Mouse (Mus musculus): ENCODE measurements around the gene Trappc5. TPM values are rescaled to one million over a fixed set of nuclear protein-coding genes. Genes with fewer than 3 reads are reported as not detected.

Trappc5 gene
- 10 to 100 TPM; 29.8 to 32.4 TPM for total RNA-seq (2021)
- long read RNA-seq, full-length matches to known transcripts = 31 of 31 reads
- long read RNA-seq, partial matches to known transcripts = 0 of 31 reads
- long read RNA-seq, other reads (novel, unspliced or antisense) = 0 of 31 reads

DNA sequence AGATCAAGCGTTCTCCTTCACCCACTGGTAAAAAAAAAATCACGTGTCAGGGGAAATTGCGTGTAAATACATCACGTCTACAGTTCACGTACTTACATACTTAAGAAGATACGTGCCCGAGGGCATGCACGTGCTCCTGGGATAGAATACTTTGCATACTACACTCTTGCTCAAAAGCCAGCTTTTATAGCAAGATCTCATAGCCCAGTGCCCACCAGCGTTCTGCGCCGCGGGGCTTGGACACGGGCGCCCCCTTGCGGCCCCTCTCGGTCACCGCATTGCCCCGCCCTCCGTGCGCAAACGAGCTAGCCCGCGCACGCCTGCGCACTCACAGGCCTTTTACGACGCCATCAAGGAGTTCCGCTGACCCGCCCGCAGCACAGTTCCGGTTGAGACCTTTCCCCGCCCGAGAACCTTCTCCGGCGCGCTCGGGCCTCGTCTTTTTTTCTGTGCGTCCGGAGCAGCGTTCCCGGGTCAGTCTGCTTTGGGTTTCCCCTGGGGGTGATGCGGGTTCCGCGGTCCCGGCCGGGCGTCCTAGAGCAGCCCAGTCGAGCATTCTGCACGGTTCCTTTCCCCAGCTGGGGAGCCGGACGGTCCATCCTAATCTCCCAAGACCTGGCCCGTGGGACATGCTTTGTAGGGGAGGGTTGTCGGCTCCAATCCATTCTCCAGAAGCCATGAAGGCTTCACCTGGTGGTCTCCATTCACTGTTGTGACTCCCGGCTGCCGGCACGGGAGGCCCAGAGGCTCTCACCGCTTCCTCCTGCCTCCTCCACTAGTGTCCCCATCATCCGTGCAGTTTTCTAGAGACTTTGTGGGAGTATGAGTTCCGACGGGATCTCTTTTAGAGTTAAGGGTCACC lies at the start of gene Trappc5:
Gene Trappc5, plus strand, starts transcription at position 169 of the 862 bp plus-strand sequence.
- DNase-seq (ENCODE audit: low spot score in 2 of 2) = peak; percentile 94 to 98

DNA sequence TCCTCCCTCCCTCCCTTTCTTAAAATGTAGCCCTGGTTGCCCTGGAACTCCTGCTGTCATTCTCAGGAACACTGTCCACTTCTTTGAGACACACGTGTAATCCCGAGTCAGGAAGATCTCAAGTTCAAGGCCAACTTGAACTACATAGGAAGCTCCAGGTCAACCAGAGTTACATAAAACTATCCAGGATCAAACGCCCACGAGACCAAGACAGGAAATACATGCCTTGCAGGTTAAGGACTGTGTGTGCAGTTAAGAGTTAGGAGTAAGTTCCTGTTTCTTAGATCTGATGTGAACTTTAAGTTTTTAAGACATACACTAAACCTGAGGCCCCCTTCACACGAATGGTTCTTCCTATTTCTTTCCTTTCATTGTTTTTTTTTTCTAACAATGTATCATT lies 49.1 kb upstream of the Trappc5 start:
- DNase-seq (ENCODE audit: low spot score in 2 of 2) = no peak

DNA sequence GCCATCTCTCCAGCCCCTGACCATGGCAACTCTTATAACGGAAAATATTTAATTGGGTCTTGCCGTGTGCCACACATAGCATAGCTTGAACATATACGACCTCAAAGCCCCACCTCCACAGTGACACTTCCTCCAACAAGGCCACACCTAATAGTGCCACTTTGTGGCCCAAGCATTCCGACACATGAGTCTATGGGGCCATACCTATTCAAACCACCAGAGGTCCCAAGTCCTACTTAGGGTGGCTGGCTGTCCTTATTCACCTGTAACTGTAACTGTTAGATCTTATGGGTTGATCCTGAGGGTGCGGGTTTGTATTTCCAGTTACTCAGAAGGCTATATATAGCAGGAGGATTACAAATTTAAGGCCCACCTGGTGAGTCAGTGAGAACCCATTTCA lies 48.1 kb upstream of the Trappc5 start:
- DNase-seq (ENCODE audit: low spot score in 2 of 2) = peak in 1 of 2 experiments; percentile 53

DNA sequence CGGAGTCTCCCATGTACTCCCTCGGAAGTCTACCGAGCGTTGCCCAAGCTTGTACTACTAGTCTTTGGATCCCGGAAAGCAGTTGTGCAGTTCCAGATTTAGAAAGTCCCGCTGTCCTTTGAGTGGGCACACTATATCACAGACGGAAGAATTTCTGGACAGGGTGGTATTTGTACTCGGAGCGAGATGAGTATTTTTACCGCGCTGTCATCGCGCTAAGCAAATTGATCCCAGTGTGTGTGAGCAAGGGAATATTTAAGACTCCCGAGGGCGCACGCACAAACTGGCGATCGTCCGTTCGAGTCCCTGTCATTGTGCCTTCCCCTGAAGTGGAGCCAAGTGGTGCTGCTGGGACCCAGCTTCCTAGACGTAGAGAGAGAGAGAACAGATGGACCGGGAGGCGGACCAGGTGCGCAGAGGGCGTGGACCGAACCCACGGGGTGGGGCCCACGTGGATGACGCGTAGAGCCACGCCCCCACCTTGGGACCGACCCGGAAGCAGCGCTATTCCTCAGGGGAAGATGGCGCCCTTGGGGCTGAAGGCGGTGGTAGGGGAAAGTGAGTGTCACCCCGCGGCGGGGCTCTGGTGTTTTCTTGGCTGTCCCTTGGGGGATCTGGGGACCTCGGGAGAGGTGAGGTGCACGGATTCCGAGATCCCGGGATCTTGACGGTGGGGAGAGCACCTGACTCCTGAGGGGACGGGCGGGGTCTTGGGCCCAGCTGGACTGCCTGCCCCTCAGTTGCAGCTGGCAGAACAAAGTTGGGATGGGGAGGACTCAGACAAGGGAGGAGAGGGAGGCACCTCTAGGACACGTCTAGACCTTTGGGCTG lies 45.2 kb upstream of the Trappc5 start, which contains the start of gene Stxbp2:
Gene Stxbp2, plus strand, starts transcription at position 309 of the 831 bp plus-strand sequence.
- peak; percentile 67 to 77 for DNase-seq (ENCODE audit: low spot score in 2 of 2)

DNA sequence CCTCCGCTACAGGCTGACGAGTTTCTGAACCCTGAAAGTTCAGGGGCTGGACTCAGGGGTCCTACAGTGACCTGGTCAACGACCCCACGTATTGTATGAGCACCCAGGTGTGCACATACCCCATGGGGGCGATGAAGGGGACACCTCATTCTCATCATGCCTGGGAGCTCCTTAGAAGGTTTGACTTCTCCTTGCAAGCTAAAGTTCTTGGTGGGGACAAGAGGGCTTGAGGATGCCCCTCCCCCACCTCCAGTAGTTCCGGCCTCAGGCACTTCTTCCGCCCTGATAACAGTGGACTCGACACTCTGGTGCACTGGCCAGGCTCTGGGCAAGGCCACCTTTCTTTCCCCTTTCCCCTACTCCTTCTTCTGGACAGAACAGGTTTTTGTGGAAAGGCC lies 44.6 kb upstream of the Trappc5 start:
- no peak for DNase-seq (ENCODE audit: low spot score in 2 of 2)

DNA sequence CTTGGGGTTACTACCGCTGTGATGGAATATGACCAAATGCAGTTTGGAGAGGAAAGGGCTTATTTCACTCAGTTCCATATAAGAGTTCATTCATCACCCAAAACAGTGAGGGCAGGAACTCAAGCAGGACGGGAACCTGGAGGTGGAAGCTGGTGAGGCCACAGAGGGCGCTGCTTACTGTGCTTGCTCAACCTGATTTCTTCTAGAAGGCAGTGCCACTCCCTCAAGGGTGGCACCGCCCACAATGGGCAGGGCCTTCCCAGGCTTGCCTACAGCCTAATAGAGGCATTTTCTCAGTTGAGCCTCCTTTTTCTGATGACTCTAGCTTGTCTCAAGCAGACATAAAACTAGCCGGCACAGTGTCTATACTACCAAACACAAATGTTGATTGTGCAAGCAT lies 30.3 kb upstream of the Trappc5 start:
- DNase-seq (ENCODE audit: low spot score in 2 of 2) = peak in 1 of 2 experiments; percentile 27

DNA sequence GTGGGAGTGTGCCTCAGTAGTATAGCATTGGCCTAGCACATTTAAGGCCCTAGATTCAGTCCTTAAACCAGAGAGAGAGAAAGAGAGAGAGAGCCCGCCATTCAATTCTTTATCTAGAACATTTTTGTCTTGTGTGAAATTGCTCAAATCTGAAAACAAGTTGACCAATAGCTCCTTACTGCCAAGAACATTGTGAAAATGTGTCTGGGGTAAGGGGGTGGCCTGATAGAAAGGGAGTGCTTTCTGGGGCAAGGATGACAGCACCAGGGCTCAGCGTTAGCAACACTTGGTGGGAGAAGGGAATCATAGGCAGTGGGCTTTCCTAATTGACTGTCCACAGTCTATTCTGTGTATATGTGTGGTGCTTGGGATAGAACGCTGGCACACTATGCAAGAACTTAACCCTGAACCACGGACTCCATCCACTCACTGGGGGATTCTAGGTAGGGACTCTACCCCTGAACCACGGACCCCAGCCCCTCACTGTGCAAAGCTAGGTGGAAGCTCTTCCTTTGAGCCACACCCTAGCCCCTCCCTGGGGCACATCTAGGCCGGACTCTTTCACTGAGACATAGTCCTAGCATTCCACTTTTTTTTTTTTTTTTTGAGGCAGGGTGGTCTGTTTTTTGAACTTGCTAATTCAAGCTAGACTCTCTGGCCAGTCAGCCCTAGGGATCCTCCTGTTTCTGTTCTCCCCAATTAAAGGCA lies 29.1 kb upstream of the Trappc5 start:
- DNase-seq (ENCODE audit: low spot score in 2 of 2) = no peak

DNA sequence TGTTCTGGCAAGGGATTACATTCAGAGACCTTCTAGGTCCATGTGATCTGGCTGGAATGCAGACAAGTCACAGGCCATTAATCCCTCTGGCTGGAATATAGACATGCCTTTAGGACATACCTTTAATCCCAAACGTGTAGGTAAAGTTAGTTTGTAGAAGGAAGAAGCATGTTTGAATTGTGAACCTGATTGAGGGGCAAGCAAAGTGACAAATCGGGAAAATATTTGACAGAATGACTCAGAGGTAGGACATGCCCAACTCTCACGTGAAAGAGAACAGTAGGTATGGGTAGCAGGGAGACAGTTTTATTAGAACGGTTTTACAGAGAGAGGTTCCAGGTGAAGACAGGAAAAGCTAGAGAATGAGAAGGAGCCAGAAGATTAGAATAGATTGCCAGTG lies 28.5 kb upstream of the Trappc5 start:
- no peak for DNase-seq (ENCODE audit: low spot score in 2 of 2)

DNA sequence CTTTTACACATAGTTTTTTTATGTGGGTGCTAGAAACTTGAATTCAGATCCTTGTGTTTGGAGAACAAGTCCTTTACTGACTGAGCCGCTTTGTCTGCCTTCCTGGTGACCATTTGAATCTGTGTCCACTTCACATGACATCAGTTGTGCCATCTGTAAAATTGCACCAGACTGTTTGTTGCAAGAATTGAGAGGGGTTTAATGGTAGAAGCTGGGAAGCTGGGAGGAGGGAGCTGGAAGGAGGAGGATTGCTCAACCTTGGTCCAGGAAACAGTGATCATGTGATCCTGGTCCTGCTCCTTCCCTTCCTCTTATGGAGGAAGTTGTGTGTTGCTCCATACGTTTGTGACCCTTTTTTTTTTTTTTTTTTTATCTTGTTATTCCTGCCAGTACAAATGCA lies 27.8 kb upstream of the Trappc5 start:
- no peak for DNase-seq (ENCODE audit: low spot score in 2 of 2)

DNA sequence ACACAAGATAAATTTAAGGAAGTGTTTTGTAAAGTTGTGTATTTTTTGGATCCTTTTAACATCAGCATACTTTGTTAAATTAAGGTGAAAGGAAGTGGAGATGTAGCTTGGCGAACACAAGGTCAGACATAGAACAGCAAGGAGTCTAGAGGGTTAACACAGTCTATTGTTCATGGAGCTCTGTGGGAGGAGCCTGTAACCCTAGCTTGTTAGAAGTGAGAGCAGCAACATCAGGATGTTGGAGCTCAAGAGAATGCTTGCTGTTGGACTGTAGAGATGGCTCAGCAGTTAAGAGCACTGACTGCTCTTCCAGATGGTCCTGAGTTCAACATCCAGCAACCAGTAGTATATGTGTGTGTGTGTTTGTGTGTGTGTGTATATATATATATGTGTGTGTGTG lies 27.1 kb upstream of the Trappc5 start:
- no peak for DNase-seq (ENCODE audit: low spot score in 2 of 2)

DNA sequence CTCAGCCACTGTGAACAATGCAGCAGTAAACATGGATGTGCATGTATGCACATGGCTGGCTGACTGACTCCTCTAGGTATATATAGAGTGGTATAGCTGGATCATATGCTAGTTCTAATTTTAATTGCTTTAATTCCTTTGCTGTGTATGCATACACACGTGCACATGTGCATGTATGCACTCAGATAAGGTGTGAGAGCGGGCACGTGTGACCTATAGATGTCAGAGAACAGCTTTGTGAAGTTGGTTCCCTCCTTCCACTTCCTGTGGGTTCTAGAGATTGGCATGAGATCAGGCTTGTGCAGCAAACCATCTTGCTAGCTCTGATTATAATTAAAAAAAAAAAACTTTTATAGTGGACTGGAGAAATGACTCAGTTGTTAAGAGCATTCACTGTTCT lies 23.3 kb upstream of the Trappc5 start:
- DNase-seq (ENCODE audit: low spot score in 2 of 2) = no peak

DNA sequence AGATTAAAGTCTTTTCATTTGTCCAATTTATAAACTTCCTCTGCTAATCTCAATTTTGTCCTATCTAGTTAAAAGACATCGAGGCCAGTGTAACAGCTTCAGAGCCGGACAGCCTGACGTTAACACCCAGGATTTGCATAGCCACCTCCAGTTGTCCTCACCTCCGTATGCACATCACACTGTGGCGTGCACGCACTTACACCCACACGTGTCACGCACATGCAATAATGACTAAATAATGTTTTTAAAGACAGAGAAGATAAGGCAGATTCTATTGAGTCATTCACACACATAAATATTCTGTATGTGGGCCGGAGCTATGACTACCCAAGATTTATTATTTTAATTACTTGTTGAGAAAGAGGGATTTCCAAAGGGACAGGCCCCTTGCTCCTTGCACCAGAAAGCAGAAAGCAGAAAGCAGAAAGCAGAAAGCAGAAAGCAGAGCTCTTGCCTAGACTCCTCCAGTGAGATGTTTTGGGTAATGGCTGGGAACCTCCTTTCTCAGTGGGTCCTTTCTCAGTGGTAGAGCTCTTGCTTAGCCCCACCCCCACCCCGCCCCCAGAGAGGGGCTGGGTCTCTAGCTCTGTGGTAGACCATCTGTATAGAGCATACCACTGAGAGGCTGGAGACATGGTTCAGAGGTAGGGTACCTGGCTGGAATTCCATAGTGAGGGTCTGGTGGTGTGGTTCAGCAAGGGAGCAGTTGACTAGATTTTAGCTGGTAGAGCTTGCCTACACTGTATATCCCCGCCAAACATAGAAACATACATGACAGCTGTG lies 21.2 kb upstream of the Trappc5 start:
- DNase-seq (ENCODE audit: low spot score in 2 of 2) = no peak

DNA sequence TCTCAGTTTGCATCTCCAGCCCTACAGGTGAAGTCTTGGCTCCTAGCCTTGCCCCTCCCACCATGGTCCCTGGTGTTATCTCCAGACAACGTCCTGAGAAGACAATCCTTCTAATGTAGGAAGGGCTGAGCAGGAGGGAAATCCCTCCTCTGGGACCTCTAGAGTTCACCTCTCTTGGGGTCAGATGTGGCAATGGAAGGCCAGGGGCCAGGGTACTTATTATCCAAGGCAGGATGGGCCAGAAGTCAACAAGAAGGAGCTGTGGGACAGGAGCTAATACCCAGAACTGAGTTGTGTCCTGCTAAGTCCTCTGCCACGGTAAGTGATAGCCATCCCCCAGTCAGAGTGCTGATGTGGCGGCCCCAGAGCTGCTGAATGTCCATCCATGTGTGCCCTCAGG lies 20.6 kb upstream of the Trappc5 start, which contains the start of gene Retn:
Gene Retn, plus strand, starts transcription at position 245 of the 400 bp plus-strand sequence.
- DNase-seq (ENCODE audit: low spot score in 2 of 2) = no peak

DNA sequence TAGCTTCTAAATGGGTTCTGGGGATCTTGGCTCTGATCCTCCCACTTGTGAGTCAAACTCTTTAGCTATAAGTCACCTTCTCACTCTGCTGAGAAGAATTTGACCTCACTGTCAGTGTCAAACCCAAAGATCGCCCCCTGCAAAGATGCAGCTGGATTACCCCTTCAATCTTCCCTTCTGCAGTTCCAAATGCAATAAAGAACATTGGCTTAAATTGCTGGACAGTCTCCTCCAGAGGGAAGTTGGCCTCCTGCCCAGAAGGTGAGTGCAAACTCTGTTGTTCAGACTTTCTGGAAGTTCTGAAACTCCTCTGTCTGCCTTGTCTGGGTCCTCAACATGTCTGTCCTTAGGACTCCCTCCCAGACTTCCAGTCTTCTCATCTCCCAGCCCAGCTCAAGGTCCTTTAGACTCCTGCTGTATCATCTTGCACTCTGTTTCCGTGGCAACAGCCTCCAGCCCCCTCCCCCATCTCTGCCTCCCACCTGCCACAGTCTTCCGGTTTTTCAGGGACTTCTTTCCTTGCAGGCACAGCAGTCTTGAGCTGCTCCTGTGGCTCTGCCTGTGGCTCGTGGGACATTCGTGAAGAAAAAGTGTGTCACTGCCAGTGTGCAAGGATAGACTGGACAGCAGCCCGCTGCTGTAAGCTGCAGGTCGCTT lies 19.2 kb upstream of the Trappc5 start:
- peak in 1 of 2 experiments; percentile 21 for DNase-seq (ENCODE audit: low spot score in 2 of 2)

DNA sequence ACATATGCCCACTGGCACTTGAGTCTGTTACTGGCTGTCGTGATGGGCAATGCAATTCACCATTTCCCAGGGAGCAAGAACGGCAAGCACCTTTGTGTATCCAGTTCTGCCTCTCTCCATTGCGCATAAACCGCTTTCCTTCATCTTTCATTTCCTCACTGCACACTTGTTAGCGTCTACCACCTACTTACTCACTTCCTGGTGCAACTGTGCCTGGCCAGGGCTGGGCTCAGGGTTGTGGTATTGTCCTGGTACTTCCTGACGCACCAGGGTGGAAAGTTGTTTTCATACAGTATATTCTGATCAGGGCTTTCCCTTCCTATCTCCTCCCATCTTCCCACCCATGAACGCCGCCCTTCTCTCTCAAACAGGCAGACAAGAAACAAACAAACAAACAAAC lies 15.2 kb upstream of the Trappc5 start:
- no peak for DNase-seq (ENCODE audit: low spot score in 2 of 2)

DNA sequence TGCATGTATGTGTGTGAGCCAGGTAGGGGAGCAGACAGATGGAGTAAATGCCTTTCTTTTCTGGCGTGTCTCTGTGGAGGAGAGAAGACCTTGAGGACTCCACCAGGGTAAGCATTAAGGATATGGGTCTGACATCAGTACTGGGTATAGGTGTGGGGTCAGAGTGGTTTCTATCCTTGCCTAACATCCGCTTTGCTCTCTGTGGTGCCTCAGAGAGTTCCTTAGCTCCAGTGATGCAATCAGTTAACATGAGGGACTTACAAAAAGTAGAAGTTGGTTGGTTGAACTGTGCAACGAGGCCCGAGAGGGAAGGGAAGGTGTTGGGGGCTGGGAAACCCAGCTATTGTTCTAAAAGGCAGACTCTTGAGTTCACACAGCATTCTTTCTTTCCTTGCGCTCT lies 11.7 kb upstream of the Trappc5 start:
- DNase-seq (ENCODE audit: low spot score in 2 of 2) = no peak

DNA sequence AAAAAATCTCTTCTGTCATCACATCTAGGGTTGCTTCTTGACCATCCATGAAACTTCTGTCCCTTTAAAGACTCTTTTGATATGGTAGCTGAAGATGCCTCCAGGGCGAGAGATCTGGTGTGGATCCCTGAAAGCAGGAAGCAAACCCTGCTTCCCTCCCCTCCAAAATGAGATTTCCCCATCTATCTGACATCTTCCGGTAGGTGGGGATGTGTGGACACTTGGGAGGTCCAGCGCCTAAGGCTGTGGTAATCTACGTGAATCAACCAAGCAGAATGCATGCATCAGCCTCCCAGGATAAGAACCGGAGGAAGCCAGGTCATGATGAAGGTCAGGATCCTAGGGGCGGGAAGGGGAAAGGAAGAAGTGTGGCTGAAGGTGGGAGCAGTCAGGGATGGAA lies 10.6 kb upstream of the Trappc5 start, which contains the start of gene Mcemp1:
Gene Mcemp1, plus strand, starts transcription at position 248 of the 400 bp plus-strand sequence.
- no peak for DNase-seq (ENCODE audit: low spot score in 2 of 2)

DNA sequence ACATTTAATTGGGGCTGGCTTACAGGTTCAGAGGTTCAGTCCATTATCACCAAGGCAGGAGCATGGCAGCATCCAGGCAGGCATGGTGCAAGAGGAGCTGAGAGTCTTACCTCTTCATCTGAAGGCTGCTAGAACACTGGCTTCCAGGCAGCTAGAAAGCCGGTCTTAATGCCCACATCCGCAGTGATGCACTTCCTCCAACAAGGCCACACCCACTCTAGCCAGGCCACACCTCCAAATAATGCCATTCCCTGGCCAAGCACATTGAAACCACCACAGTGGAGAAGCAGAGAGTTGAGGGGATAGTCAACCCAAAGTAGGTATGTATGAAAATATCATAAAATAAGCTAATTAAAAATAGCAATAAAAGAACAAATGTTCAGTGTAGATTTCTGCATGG lies 5.7 kb upstream of the Trappc5 start:
- no peak for DNase-seq (ENCODE audit: low spot score in 2 of 2)

DNA sequence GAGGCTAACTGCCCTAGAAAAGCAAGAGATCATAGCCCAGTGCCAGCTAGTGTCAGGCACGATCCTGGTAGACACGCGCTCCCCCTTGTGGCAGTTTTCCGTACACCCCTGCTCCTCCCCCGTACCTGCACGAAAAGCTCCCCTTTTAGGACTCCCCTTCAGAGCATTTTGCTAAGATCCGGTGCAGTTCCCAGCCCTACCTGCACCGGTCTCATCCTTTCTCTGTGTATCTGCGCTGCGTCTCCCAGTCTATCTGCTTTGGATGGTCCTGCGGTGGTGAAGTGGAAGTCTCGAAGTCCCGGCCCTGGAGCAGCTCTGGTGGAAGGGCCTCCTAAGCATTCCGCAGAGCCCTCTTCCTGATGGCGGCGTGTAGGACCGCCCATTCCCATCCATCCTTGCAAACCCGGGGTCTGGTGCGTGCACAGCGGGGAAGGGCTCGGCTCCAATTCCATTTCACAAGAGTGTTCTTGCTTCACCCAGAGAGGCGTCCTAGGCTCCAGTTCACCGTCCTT lies 4.1 kb upstream of the Trappc5 start, which contains the start of gene Fcor:
Gene Fcor, minus strand, starts transcription at position 383 of the 512 bp plus-strand sequence.
- DNase-seq (ENCODE audit: low spot score in 2 of 2) = peak; percentile 86 to 96
